Mouse (Mus musculus) forebrain, embryonic 13.5 days (tissue): ENCODE measurements around the gene 2610021A01Rik. TPM values are rescaled to one million over a fixed set of nuclear protein-coding genes. Genes with fewer than 3 reads are reported as not detected.
"Not testable (repeated sequence)": the region's sequence is repeated elsewhere in the genome, so short reads cannot be mapped to it uniquely, and the experiment has no call there.

ENCODE experiments used
- ATAC-seq: fragments of 200-750 bp; cut with Nextera tagmentation; 2 replicates; pipeline ENCODE4 v1.8.0; 2017
- H3K27ac ChIP-seq: fragments of 300-500 bp; sonication (generic); 2 replicates; pipeline ENCODE4 v1.5.1; 2015; ENCODE audit warnings: inconsistent platforms, mild to moderate bottlenecking, moderate library complexity
- H3K27me3 ChIP-seq: fragments of 300-500 bp; sonication (generic); 2 replicates; pipeline ENCODE4 v1.6.1; 2015; ENCODE audit warnings: mild to moderate bottlenecking, inconsistent platforms
- H3K36me3 ChIP-seq: fragments of 300-500 bp; sonication (generic); 2 replicates; pipeline ENCODE4 v1.6.1; 2015; ENCODE audit warnings: mild to moderate bottlenecking, inconsistent platforms; ENCODE audit not compliant: poor library complexity, severe bottlenecking
- H3K4me1 ChIP-seq: fragments of 300-500 bp; sonication (generic); 2 replicates; pipeline ENCODE4 v1.6.1; 2015; ENCODE audit warnings: inconsistent platforms
- H3K4me2 ChIP-seq: fragments of 300-500 bp; sonication (generic); 2 replicates; pipeline ENCODE4 v1.6.1; 2015; ENCODE audit warnings: inconsistent platforms, mild to moderate bottlenecking, moderate library complexity
- H3K4me3 ChIP-seq: fragments of 300-500 bp; sonication (generic); 2 replicates; pipeline ENCODE4 v1.5.1; 2015; ENCODE audit warnings: mild to moderate bottlenecking, inconsistent platforms
- H3K9ac ChIP-seq: fragments of 300-500 bp; sonication (generic); 2 replicates; pipeline ENCODE4 v1.6.1; 2015; ENCODE audit warnings: mild to moderate bottlenecking, inconsistent platforms
- H3K9me3 ChIP-seq: fragments of 300-500 bp; sonication (generic); replicated peaks from 2 replicates; pipeline ENCODE4 v1.6.1; 2016; ENCODE audit warnings: inconsistent platforms
- WGBS: fragments of 180-500 bp; shearing (Covaris S2); methylation state at CpG from one replicate; pipeline ENCODE4 v1.1.7; 2015; 5-methylcytosine and 5-hydroxymethylcytosine counted together
- polyA plus RNA-seq: library from polyadenylated mRNA; unstranded; fragments of >200 nt; fragmentation: Nextera tagmentation; extraction: Ambion mirVana; gene quantifications from 2 replicates; pipeline ENCODE4 v1.2.1, GENCODE M21; 2015

The 2610021A01Rik gene
- polyA plus RNA-seq, 1 experiment from 2014 or later: 16.1 TPM

GRCm38 (mm10) chr7:41633221-41633984, 34.4 kb downstream of the 2610021A01Rik start:
- 0% methylated on average over 25 of the region's 26 CpGs for WGBS
- Histone ChIP-seq H3K36me3 (peaks cover 50% of the 10 kb centered on the region), H3K4me1 (peaks cover 5% of the 10 kb centered on the region; the same call in 1 of the 2 replicates), H3K27ac (peak overlapping the region; percentile 96), H3K4me2 (peak overlapping the region; percentile 70), H3K4me3 (peak overlapping the region; percentile 58), H3K9me3 (peaks cover 14% of the 10 kb centered on the region), H3K27me3 (no peaks in the 10 kb centered on the region), H3K9ac (peak overlapping the region; percentile 80)
- peak; percentile 97 for ATAC-seq

DNA sequence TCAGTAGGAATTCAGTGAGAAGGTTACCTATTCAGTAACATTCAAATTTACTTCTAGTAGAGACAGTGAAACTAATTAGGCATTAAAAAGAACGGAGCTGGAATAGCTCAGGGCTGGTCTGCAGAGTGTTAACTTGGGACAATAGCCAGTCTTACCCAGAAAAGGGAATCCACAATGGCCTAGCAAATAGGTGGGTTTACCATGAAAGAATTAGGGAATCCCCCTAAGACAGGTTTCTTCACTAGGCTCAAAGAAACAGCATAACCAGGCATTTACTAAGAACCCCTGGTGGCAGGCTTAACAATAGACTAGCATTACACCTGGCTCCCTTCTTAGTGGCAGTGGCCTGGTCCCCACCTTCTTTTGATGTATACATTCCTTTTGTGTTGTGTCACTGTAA, 75.3 kb downstream of the 2610021A01Rik start:
- ATAC-seq: not testable (repeated sequence)
- 56% methylated on average over 1 of the region's 1 CpGs for WGBS

More for the DNA sequence above, 75.3 kb downstream of the 2610021A01Rik start:
- H3K36me3 ChIP-seq, H3K4me3 ChIP-seq, H3K4me1 ChIP-seq, H3K9me3 ChIP-seq, H3K9ac ChIP-seq, H3K27me3 ChIP-seq, H3K4me2 ChIP-seq, H3K27ac ChIP-seq: not testable (repeated sequence)

Other genes starting within 250 kb of the 2610021A01Rik start
- 8.8 and 10.0 TPM in 2 replicates for gene AI987944, start 205.9 kb upstream of the 2610021A01Rik start, polyA plus RNA-seq
- gene Vmn2r57, start 150.5 kb upstream of the 2610021A01Rik start, polyA plus RNA-seq: 0.16 and 0.23 TPM in 2 replicates
- 0.06 TPM in 1 of 2 replicates, not detected in the other for gene Gm20449, start 99.8 kb upstream of the 2610021A01Rik start, polyA plus RNA-seq
- 6.5 and 6.9 TPM in 2 replicates for gene AW146154, start 99.3 kb upstream of the 2610021A01Rik start, polyA plus RNA-seq
- gene Gm6871, start 25.6 kb upstream of the 2610021A01Rik start, polyA plus RNA-seq: not detected in 2 replicates
- 20.3 and 20.6 TPM in 2 replicates for gene Zfp788, start 34.0 kb downstream of the 2610021A01Rik start, polyA plus RNA-seq